Mouse (Mus musculus): ENCODE measurements around the gene Cyp2u1.

DNA sequence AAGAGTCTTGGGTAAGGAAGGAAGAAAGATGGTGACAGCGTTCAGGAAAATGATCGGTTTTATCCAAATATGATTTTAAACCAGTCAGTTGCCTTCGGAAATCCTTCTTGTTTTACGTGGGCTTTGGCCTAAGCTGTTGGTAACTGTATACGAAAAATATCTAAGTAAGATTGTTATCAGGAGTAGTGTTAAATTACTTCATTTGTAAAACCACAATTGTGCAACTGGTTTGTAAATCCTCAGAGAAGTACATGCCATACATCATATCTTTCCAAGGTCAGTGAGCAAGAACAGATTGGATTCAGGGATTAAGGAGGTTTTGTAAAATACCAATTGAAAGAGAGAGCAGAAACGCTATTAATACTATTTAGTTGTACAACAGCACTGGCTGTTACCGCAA, 3.2 kb upstream of the Cyp2u1 start:
- TF ChIP-seq EP300 (optimal IDR thresholded peaks at IDR 0.05) (no peak), CTCF (IDR thresholded peaks at IDR 0.05; ENCODE audit: low read depth) (no peak)

Measured in stomach, postnatal 0 days (tissue).